Mouse (Mus musculus) testis, adult 2 months (tissue): ENCODE results near the gene Prdm1. TPM values are rescaled to one million over a fixed set of nuclear protein-coding genes. Genes with fewer than 3 reads are reported as not detected.

Experiments used
- H3K27ac ChIP-seq: fragments of 200-500 bp; 2 replicates; pipeline ENCODE4 v1.5.1; 2012; ENCODE audit warnings: low read depth, low read length; ENCODE audit not compliant: control insufficient read depth, insufficient read depth
- H3K27me3 ChIP-seq: fragments of 200-500 bp; 2 replicates; pipeline ENCODE4 v1.6.1; 2012; ENCODE audit warnings: mild to moderate bottlenecking, low read length, moderate library complexity; ENCODE audit not compliant: control insufficient read depth, insufficient read depth
- H3K36me3 ChIP-seq: fragments of 200-500 bp; 2 replicates; pipeline ENCODE4 v1.6.1; 2012; ENCODE audit warnings: mild to moderate bottlenecking, low read length; ENCODE audit not compliant: control insufficient read depth, insufficient read depth
- H3K4me1 ChIP-seq: fragments of 200-500 bp; 2 replicates; pipeline ENCODE4 v1.6.1; 2012; ENCODE audit warnings: low read length; ENCODE audit not compliant: control insufficient read depth, insufficient read depth
- H3K4me3 ChIP-seq: fragments of 200-500 bp; 2 replicates; pipeline ENCODE4 v1.5.1; 2012; ENCODE audit warnings: low read depth, mild to moderate bottlenecking, low read length, moderate library complexity, mixed read lengths; ENCODE audit not compliant: control insufficient read depth
- CTCF ChIP-seq: fragments of 200-500 bp; IDR thresholded peaks from 2 replicates; pipeline ENCODE4 v1.5.1; 2012; ENCODE audit warnings: low read depth, mild to moderate bottlenecking, inconsistent platforms, low read length, moderate library complexity; ENCODE audit not compliant: control insufficient read depth, insufficient read depth, insufficient replicate concordance
- POLR2A ChIP-seq: fragments of 200-500 bp; IDR thresholded peaks from 2 replicates; pipeline ENCODE4 v1.6.1; 2012; ENCODE audit warnings: low read depth, mild to moderate bottlenecking, inconsistent platforms, low read length, moderate library complexity; ENCODE audit not compliant: control insufficient read depth
- polyA plus RNA-seq: library from polyadenylated mRNA; depleted of rRNA; stranded (reverse); fragments of >200 nt; gene quantifications from 2 replicates; pipeline ENCODE4 v1.2.3, GENCODE M21; 2012

The Prdm1 gene
- polyA plus RNA-seq, 1 experiment, result 0.04 TPM

DNA sequence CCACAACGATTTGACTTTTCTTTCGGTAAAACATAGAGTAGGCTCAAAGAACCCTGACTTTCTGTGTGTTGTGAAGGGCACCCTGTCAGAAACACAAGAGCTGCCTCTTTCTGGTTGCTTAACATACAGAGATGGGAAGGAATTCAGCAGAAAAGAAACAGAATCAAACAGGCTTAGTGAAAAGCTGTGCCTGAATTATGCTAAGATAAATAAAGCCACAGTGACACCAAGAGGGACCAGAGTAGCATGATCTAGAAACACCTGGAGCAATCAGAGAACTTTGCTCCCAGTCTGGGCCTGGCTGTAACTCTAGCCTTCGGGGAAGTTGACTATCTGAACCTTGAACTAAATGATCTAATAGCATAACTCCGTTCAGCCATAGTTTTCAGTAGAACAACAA, 73.5 kb downstream of the Prdm1 start:
- TF ChIP-seq POLR2A (no peak), CTCF (no peak)
- Histone ChIP-seq H3K27me3 (peaks cover 7% of the 10 kb centered on the region; the same call in 1 of the 2 replicates), H3K27ac (no peak overlapping the region), H3K4me3 (no peak overlapping the region), H3K36me3 (no peaks in the 10 kb centered on the region), H3K4me1 (peaks cover 5% of the 10 kb centered on the region)

DNA sequence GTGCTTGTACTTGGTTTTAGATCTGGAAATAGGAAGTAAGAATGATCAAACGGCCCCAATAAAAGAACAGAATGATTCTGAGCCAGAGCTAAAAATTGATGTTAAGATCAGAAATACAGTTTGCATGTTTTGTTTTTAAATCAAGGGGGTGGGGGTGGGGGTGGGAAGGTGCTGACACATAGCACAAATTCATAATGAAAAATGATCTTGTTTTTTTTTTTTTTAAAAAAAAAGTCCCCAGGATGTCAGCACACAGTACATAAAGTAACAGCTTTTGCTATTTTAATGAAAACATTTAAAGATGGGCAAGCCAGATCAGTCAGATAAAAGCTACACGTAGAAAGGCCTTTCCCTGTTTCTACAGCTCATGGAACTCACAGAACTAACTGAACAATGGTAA, 74.2 kb downstream of the Prdm1 start:
- Histone ChIP-seq H3K27me3 (peaks cover 7% of the 10 kb centered on the region; the same call in 1 of the 2 replicates), H3K36me3 (no peaks in the 10 kb centered on the region), H3K4me3 (no peak overlapping the region), H3K27ac (no peak overlapping the region), H3K4me1 (peaks cover 5% of the 10 kb centered on the region)
- TF ChIP-seq CTCF, result no peak
- TF ChIP-seq POLR2A, result no peak

DNA sequence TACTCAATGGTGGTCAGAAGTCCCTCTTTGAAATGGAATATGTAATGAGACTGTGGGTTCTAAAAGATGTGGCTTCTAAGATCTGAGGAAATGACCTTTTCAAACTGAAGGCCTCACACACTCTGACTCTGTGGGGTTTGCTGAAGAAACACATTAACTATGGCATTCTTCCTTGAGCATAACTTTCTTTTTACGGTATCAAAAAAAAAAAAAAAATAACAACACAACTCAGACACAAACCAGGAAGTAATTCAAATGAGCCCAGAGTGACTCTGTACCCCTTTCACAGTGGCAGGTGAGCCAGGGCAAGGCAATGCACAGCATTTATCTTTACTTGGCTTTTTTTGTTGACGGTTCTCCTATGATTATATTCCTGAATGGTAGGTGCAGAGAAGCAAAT, 77.5 kb downstream of the Prdm1 start:
- Histone ChIP-seq H3K36me3 (no peaks in the 10 kb centered on the region), H3K4me3 (no peak overlapping the region), H3K27ac (no peak overlapping the region), H3K27me3 (no peaks in the 10 kb centered on the region), H3K4me1 (no peaks in the 10 kb centered on the region)
- no peak for TF ChIP-seq POLR2A
- TF ChIP-seq CTCF, result no peak

DNA sequence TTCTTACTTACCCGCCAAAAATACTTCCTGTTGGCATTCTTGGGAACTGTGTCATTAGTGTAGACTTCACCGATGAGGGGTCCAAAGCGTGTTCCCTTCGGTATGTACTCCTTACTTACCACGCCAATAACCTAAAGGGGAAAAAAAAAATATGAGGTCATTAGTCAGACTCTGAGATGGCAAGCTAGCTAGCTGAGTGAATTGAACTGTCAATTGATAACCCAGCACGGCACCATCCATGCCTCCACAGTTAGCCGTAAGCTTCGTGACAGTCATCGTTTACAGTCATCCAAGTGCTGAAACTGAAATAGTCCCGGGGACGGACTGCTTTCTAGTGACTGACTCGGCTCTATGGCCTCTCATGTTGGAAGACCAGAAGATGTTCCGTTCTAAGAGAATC, 78.2 kb downstream of the Prdm1 start:
- no peak for TF ChIP-seq POLR2A
- no peak for TF ChIP-seq CTCF
- Histone ChIP-seq H3K4me1 (no peaks in the 10 kb centered on the region), H3K27me3 (no peaks in the 10 kb centered on the region), H3K4me3 (no peak overlapping the region), H3K36me3 (no peaks in the 10 kb centered on the region), H3K27ac (no peak overlapping the region)

DNA sequence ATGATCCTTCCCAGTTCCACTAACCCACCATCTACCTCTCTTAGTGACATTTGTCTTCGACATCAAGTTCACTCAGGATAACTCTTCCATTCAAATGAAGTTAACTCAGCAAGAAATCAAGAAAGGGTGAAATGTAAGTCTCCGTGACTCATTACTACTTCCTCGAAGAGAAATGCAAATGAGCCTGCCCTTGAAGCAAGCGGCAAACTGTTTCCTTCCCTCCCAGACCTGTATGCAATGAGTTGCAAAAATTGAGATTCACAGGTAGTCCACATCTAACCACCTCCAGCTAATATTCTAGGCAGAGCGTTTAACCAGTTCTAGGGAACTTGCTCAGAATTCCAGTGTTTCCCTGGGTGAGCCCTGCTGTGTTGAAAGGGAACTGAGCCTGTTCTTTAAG, 78.6 kb downstream of the Prdm1 start:
- no peaks in the 10 kb centered on the region for H3K27me3 ChIP-seq
- no peak for TF ChIP-seq POLR2A
- no peak for TF ChIP-seq CTCF
- H3K4me1 ChIP-seq, result no peaks in the 10 kb centered on the region
- H3K36me3 ChIP-seq, result no peaks in the 10 kb centered on the region
- no peak overlapping the region for H3K4me3 ChIP-seq
- H3K27ac ChIP-seq, result no peak overlapping the region

DNA sequence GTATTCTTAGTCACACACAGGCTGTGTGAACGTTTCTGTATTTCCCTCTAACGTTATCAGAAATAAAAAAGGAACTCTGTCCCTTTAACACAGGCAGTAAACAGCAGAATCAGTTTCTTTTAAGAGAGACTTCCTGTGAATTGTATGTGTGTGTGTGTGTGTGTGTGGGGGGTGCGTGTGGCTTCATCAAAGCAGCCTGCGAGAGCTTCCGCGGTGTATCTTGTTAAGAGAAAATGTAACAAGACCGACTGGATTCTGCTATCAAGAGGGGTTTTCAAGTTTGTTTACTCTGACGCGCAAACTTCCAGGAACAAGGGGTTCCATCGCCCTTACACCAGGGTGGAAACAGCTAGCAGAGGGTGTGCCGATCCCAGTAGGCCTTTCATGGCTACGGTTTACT, 80.1 kb downstream of the Prdm1 start:
- Histone ChIP-seq H3K4me1 (no peaks in the 10 kb centered on the region), H3K36me3 (no peaks in the 10 kb centered on the region), H3K4me3 (no peak overlapping the region), H3K27ac (no peak overlapping the region), H3K27me3 (no peaks in the 10 kb centered on the region)
- TF ChIP-seq POLR2A (no peak), CTCF (no peak)

DNA sequence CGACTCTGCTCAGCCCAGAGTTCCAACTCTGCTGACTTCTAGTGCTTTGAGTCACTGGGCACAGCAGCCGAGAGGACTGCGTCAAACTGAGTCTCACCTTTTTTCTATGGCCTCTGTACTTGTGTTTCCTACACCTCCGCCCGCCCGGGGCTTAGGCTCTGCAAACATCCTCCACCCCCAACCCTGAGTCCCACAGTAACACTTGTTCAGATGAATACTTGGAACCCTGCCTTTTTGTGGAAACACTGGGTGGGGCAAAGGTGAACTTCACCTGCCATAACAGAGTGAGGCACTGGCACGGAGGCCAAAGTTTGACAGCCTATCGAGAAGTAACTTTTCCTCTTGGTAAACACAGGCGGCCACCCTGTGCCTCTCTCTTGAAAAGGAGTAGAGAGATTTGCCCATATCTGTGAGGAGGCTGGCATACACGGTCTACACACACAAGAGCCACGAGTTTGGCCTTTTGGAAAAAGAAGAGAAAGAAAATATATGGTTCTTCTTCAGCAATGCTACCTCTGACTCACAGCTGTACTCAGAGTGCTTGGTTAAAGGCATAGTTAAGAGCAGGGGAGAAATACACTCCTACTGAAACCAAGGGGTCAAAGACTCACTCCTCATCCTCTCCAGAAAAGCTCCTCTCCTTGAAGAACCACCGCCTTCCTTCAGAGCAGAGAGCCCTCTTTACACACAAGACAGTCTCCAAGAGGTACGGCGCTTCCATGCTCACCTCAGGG, 80.7 kb downstream of the Prdm1 start:
- H3K27me3 ChIP-seq, result no peaks in the 10 kb centered on the region
- H3K4me1 ChIP-seq, result no peaks in the 10 kb centered on the region
- H3K36me3 ChIP-seq, result no peaks in the 10 kb centered on the region
- TF ChIP-seq CTCF (no peak), POLR2A (no peak)
- H3K27ac ChIP-seq, result no peak overlapping the region
- H3K4me3 ChIP-seq, result no peak overlapping the region

DNA sequence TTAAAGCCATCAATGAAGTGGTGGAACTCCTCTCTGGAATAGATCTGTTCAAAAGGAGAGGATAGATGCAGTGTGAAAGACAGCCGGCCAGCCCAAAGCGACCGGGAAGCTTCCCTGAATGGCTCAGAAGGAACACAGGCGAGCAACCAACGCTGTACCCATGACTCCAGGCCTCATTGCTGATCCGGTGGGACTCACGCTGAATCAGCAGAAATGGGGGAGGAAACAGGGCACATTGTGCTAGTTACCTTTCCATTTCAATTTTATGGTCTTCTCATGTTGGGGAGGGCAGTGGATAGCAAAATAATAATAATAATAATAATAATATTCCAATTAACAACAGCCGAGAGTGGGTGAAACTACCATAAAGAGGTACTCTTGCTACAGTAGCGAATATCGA, 81.3 kb downstream of the Prdm1 start:
- TF ChIP-seq CTCF (no peak), POLR2A (no peak)
- H3K4me3 ChIP-seq, result no peak overlapping the region
- H3K27ac ChIP-seq, result no peak overlapping the region
- no peaks in the 10 kb centered on the region for H3K4me1 ChIP-seq
- H3K27me3 ChIP-seq, result no peaks in the 10 kb centered on the region
- no peaks in the 10 kb centered on the region for H3K36me3 ChIP-seq
